19 mouse cellular contexts compared by ENCODE assay signal in the genomic region with DNA sequence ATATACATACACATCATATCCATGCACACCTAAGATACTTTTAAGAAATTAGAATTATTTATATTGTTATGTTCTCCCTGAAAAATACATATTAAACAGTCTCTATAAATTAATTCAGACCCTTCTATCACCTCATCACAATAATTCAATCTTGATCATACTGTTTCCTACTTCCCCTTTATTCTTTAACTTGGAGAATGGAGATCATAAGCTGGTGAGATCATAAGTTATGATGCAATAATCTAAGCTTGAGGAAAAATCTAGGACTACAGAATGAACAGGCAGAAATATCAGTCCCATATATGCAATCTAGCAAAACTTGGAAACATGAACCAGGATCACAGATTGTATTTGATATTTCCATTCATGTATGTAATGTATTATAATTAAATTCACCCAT.
"Had no signal": no experiment of that assay in that cellular context is flagged by ENCODE, and none has a peak within 500 bp of the region (broad histone marks: within the 10 kb centered on the region; RNA-seq: fewer than 3 reads in every experiment).

No protein-coding gene starts in this region.

- ATAC-seq: liver, embryonic 12.5 days; midbrain, embryonic 13.5 days; midbrain, embryonic 15.5 days had no signal

- H3K4me3 ChIP-seq: liver, embryonic 12.5 days; megakaryocyte, embryonic 14.5 days; midbrain, embryonic 13.5 days; midbrain, embryonic 15.5 days; neural tube, embryonic 13.5 days; neural tube, embryonic 15.5 days; stomach, embryonic 15.5 days had no signal

- H3K36me3 ChIP-seq: liver, embryonic 12.5 days; midbrain, embryonic 13.5 days; midbrain, embryonic 15.5 days; neural tube, embryonic 13.5 days; neural tube, embryonic 15.5 days; stomach, embryonic 15.5 days had no signal

- DNase-seq: lung, adult 18-20 months; lung, embryonic 14.5 days; lung, postnatal 10 days; lung, postnatal 36 days; retina, postnatal 1 day; right cerebral cortex, adult 18-20 months; right cerebral cortex, postnatal 25 days; right cerebral cortex, postnatal 4 days; thymus, adult 2 months; thymus, postnatal 14 days; thymus, postnatal 36 days had no signal

- H3K27me3 ChIP-seq: liver, embryonic 12.5 days; megakaryocyte, embryonic 14.5 days; midbrain, embryonic 13.5 days; midbrain, embryonic 15.5 days; neural tube, embryonic 13.5 days; neural tube, embryonic 15.5 days; stomach, embryonic 15.5 days had no signal

- H3K4me2 ChIP-seq: liver, embryonic 12.5 days; lung, embryonic 14.5 days; midbrain, embryonic 11.5 days; midbrain, embryonic 13.5 days; midbrain, embryonic 15.5 days; neural tube, embryonic 13.5 days; neural tube, embryonic 15.5 days; stomach, embryonic 15.5 days had no signal
